Mouse (Mus musculus): ENCODE measurements around the gene Ppt2.

Ppt2 gene

GRCm38 (mm10) chr17:34587814-34588213 lies 40.5 kb downstream of the Ppt2 start:
- no peak for DNase-seq (ENCODE audit: low spot score in 2 of 2)

- DNase-seq (ENCODE audit: low spot score in 2 of 2) = peak; percentile 95 to 99
Measured at GRCm38 (mm10) chr17:34587423-34587811, 40.9 kb downstream of the Ppt2 start.

DNA sequence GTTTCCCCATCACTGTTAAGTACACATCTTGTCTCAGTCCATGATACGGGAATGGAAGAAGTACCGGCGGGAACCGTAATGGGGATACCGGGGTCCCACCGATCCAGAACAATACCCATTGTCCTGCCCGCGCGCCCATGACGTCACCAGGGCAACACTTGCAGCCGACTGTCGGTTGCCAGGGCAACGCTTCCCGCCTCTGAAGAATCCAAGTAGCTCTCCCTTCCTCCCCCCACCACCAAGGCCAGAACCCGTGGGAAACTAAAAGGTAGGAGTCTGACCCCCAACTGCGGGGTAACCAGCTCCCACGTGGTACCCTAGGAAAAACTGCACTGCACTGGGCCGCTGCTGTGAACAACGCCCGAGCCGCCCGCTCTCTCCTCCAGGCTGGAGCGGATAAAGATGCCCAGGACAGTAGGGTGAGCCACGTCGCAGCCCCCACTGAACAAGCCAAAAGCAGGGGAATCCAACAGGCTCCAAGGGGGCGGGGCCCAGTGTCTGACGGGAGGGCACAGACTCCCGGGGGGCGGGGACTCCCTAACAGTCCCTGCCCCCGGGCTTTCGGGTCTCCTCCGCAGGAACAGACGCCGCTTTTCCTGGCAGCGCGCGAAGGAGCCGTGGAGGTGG lies 41.4 kb downstream of the Ppt2 start:
- peak in 1 of 2 experiments; percentile 72 for DNase-seq (ENCODE audit: low spot score in 2 of 2)

GRCm38 (mm10) chr17:34585877-34586771 lies 42.2 kb downstream of the Ppt2 start:
- no peak for DNase-seq (ENCODE audit: low spot score in 2 of 2)

DNA sequence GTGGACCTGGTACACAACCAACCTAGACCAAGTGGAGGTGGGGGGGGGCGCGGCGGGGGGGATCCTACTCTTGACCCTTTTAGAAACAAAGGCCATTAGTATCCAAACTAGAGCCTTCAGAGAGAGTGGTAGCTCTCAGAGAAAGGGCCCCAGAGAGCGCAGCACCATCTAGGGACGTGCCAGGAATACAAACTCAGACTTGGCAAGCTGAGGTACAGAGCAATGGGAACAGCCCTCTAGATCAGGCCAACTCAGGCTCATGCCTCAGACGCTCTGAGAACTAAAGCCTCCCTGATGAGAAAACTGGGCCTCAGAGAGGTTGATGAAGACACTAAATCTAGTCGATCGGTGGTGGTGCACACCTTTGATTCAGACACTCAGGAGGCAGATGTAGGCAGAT lies 43.2 kb downstream of the Ppt2 start:
- no peak for DNase-seq (ENCODE audit: low spot score in 2 of 2)

DNA sequence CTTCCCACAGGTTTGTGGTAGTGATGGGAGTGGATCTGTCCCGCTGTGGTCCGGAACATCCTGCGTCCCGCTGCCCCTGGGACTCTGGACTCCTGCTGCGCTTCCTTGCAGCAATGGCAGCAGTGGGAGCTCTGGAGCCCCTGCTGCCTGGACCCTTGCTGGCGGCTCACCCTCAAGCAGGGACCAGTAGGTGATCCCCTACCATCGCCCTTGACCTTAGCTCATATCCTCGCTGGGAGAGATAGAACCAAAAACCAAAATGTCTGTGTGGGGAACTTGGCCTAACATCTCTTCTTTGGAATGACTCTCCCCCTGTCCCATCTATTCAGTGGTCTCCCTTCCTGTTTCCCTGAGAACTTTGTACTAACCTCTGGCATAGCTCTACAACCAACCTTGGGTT lies 44.5 kb downstream of the Ppt2 start:
- DNase-seq (ENCODE audit: low spot score in 2 of 2) = no peak

DNA sequence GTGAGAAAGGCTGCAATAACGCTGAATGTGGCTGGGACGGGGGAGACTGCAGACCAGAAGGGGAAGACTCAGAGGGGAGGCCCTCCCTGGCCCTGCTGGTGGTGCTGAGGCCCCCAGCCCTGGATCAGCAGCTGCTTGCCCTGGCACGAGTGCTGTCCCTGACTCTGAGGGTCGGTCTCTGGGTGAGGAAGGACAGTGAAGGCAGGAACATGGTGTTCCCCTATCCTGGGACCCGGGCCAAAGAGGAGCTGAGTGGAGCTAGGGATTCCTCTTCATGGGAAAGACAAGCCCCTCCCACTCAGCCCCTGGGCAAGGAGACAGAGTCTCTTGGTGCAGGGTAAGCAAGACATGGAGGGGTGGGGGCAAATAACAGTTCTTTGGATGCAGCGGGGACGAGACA lies 44.9 kb downstream of the Ppt2 start:
- DNase-seq (ENCODE audit: low spot score in 2 of 2) = no peak

DNA sequence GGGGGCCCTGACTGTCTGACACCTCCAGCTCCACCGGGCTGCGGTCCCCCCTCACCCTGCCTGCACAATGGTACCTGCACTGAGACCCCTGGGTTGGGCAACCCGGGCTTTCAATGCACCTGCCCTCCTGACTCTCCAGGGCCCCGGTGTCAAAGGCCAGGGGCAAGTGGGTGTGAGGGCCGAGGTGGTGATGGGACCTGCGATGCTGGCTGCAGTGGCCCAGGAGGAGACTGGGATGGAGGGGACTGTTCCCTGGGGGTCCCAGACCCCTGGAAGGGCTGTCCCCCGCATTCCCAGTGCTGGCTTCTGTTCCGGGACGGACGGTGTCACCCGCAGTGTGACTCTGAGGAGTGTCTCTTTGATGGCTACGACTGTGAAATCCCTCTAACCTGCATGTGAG lies 45.8 kb downstream of the Ppt2 start:
- no peak for DNase-seq (ENCODE audit: low spot score in 2 of 2)

- no peak for DNase-seq (ENCODE audit: low spot score in 2 of 2)
Measured at GRCm38 (mm10) chr17:34578070-34578469, 50.2 kb downstream of the Ppt2 start.

GRCm38 (mm10) chr17:34576577-34576976 lies 51.7 kb downstream of the Ppt2 start:
- no peak for DNase-seq (ENCODE audit: low spot score in 2 of 2)

- no peak for DNase-seq (ENCODE audit: low spot score in 2 of 2)
Measured at GRCm38 (mm10) chr17:34572361-34572760, 55.9 kb downstream of the Ppt2 start.

DNA sequence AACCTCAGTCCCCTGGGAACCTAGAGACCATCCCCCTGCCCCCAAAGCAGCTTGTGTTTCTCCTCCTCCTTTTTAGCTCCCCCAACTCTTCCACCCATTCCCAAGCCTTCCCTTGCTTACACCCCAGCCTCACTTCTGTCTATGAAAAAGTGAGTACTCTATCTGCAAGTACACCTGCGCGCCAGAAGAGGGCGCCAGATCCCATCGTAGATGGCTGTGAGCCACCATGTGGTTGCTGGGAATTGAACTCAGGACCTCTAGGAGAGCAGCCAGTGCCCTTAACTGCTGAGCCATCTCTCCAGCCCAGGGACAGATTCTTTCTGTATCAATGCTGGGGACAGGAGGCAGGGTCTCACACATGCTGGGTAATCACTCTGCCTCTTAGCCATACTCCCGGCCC lies 56.4 kb downstream of the Ppt2 start:
- no peak for DNase-seq (ENCODE audit: low spot score in 2 of 2)

GRCm38 (mm10) chr17:34569919-34570318 lies 58.4 kb downstream of the Ppt2 start:
- DNase-seq (ENCODE audit: low spot score in 2 of 2) = no peak

GRCm38 (mm10) chr17:34568421-34568820 lies 59.9 kb downstream of the Ppt2 start:
- no peak for DNase-seq (ENCODE audit: low spot score in 2 of 2)

DNA sequence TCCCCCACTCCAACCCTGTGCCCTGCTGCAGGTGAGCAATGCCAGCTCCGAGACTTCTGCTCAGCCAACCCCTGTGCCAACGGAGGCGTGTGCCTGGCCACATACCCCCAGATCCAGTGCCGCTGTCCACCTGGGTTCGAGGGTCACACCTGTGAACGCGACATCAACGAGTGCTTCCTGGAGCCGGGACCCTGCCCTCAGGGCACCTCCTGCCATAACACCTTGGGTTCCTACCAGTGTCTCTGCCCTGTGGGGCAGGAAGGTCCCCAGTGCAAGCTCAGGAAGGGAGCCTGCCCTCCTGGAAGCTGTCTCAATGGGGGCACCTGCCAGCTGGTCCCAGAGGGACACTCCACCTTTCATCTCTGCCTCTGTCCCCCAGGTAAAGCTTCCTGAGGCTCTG lies 61.0 kb downstream of the Ppt2 start:
- no peak for DNase-seq (ENCODE audit: low spot score in 2 of 2)
